Mouse (Mus musculus) stomach, embryonic 16.5 days (tissue): ENCODE data around the gene Ppm1h. TPM values are rescaled to one million over a fixed set of nuclear protein-coding genes. Genes with fewer than 3 reads are reported as not detected.
A peak's percentile ranks its signal among the peaks of the same experiment; 100 is the strongest.

Source experiments
- ATAC-seq: fragments of 200-750 bp; cut with Nextera tagmentation; 2 replicates; pipeline ENCODE4 v1.8.0; 2017; ENCODE audit warnings: moderate number of reproducible peaks, moderate TSS enrichment; ENCODE audit not compliant: insufficient read depth, low FRiP score
- H3K27ac ChIP-seq: fragments of 300-500 bp; sonication (generic); 2 replicates; pipeline ENCODE4 v1.5.1; 2014; ENCODE audit warnings: low read length
- H3K27me3 ChIP-seq: fragments of 300-500 bp; sonication (generic); 2 replicates; pipeline ENCODE4 v1.6.1; 2014; ENCODE audit warnings: low read length, control low read depth, mixed read lengths; ENCODE audit not compliant: control insufficient read depth, insufficient read depth
- H3K36me3 ChIP-seq: fragments of 300-500 bp; sonication (generic); 2 replicates; pipeline ENCODE4 v1.6.1; 2014; ENCODE audit warnings: low read length; ENCODE audit not compliant: control insufficient read depth, insufficient read depth
- H3K4me1 ChIP-seq: fragments of 300-500 bp; sonication (generic); 2 replicates; pipeline ENCODE4 v1.6.1; 2014; ENCODE audit warnings: low read length, control low read depth, mixed read lengths; ENCODE audit not compliant: control insufficient read depth, insufficient read depth
- H3K4me2 ChIP-seq: fragments of 300-500 bp; sonication (generic); 2 replicates; pipeline ENCODE4 v1.6.1; 2014; ENCODE audit warnings: low read depth, low read length, mixed read lengths
- H3K4me3 ChIP-seq: fragments of 300-500 bp; sonication (generic); replicated peaks from 2 replicates; pipeline ENCODE4 v1.5.1; 2014; ENCODE audit warnings: mild to moderate bottlenecking, low read length
- H3K9ac ChIP-seq: fragments of 300-500 bp; sonication (generic); 2 replicates; pipeline ENCODE4 v1.6.1; 2014; ENCODE audit warnings: low read length
- H3K9me3 ChIP-seq: fragments of 300-500 bp; sonication (generic); replicated peaks from 2 replicates; pipeline ENCODE4 v1.6.1; 2016; ENCODE audit warnings: low read length, control low read depth; ENCODE audit not compliant: control insufficient read depth
- WGBS: fragments of 180-500 bp; shearing (Covaris S2); extraction: QIAGEN DNeasy Blood & Tissue Kit; methylation state at CpG from one replicate; pipeline ENCODE4 v1.1.7; 2014; 5-methylcytosine and 5-hydroxymethylcytosine counted together
- polyA plus RNA-seq: library from polyadenylated mRNA; unstranded; fragments of >200 nt; fragmentation: Nextera tagmentation; extraction: Ambion mirVana; gene quantifications from 2 replicates; pipeline ENCODE4 v1.2.1, GENCODE M21; 2015

Ppm1h gene
- polyA plus RNA-seq, 1 experiment from 2014 or later = 10.3 TPM

GRCm38 (mm10) chr10:122779351-122779750 lies 100.8 kb downstream of the Ppm1h start:
- WGBS = 49% methylated on average over 12 of the region's 12 CpGs
- ATAC-seq = no peak

DNA sequence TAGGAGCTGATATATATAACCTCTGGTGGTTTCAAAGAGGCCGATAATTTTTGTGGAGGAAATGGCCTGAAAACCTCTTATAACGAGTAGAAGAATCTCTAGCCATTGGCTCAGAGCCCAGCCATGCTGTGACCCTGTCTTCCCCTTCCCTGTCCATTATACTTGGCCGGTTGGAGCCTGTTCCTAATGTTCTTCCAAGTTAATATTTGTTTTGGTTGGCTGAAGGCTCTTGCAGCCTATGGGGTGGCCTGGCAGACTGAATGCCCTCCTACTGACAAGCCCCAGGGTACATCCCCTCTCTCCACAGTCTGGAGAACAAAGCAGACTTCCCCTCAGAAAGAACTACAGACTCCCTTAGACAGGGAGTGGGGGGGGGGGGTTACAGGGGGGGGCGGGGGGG lies 104.2 kb downstream of the Ppm1h start:
- peak; percentile 91 for ATAC-seq
- H3K27ac ChIP-seq = no peak overlapping the region

More at GRCm38 (mm10) chr10:122779351-122779750, 100.8 kb downstream of the Ppm1h start:
- H3K36me3 ChIP-seq = no peaks in the 10 kb centered on the region
- no peaks in the 10 kb centered on the region for H3K27me3 ChIP-seq
- H3K9me3 ChIP-seq = no peaks in the 10 kb centered on the region
- H3K4me3 ChIP-seq = no peak overlapping the region
- peaks cover 6% of the 10 kb centered on the region for H3K4me1 ChIP-seq
- H3K4me2 ChIP-seq = no peak overlapping the region
- no peak overlapping the region for H3K27ac ChIP-seq
- no peak overlapping the region for H3K9ac ChIP-seq

DNA sequence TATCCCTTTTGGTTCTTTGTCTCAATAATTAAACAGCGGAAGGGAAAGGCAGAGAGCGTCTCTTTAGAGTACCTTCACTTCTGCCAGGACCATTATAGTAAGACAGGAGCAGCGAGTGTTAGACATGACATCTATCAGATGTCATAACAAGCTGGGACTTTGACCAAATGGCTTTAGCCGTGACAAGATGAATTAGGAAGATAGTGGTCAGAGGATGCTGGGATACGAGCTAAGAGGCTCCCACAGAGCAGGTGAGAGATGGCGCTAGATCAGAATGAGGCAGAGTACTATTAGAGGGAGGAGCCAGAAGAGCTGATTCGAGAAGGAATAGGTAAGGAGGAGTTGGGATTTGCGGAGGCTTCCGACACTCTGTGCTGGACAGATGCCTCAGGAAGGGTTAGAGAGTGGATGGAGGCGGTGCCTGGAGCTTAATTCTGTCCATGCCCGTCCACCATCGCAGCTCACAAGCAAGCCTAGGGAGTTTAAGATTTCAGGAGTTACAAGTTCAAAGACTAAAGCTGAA lies 111.1 kb downstream of the Ppm1h start:
- 48% methylated on average over 12 of the region's 12 CpGs for WGBS
- Histone ChIP-seq H3K9ac (no peak overlapping the region), H3K27ac (no peak overlapping the region), H3K27me3 (no peaks in the 10 kb centered on the region), H3K4me2 (no peak overlapping the region), H3K4me3 (no peak overlapping the region), H3K36me3 (no peaks in the 10 kb centered on the region), H3K4me1 (peaks cover 8% of the 10 kb centered on the region), H3K9me3 (no peaks in the 10 kb centered on the region)
- no peak for ATAC-seq

More for the DNA sequence above, 104.2 kb downstream of the Ppm1h start:
- WGBS = 19% methylated on average over 4 of the region's 4 CpGs
- Histone ChIP-seq H3K4me1 (peaks cover 6% of the 10 kb centered on the region), H3K9ac (no peak overlapping the region), H3K36me3 (no peaks in the 10 kb centered on the region), H3K4me3 (no peak overlapping the region), H3K4me2 (no peak overlapping the region), H3K9me3 (no peaks in the 10 kb centered on the region), H3K27me3 (no peaks in the 10 kb centered on the region)

DNA sequence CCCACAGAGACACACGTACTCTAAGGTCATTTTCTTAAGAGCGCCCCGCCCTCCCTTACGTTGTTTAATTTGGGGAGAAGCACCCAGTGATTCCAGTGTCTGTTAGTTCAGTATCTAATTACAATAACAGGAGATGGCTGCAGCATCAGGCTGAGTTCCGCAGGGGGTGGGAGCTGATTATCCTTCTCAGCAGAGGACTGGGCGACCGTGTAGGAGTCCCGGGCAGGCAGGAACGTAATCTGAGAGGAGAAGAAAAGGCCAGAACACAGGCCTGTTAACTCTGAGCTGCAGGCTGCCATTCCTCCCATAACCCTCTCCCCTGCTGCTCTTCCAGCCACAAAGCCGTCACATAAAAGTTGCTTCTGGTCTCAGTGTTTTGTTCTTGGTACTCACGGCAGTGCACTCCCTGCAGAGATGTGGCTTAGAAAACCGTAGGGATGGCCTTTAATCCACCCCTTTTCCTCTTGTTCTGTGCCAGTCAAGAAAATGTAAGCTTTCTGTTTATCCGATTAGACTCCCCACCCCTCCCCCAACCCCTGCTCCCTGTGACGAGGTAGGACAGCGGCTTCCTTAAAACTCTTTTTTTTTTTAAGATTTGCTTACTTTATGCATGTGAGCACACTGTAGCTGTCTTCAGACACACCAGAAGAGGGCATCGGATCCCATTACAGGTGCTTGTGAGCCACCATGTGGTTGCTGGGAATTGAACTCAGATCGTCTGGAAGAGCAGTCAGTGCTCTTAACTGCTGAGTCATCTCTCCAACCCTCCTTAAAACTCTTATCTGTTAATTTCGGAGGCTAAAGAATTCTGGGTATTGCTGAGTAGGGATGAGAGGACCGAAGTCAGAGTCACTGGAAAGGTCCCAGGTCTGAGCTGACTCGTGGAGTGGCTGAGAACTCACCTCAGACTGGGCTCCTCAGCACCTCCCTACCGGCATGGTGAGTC lies 113.7 kb downstream of the Ppm1h start:
- H3K27me3 ChIP-seq = no peaks in the 10 kb centered on the region
- no peak for ATAC-seq
- peak overlapping the region; percentile 22 for H3K4me3 ChIP-seq
- 12% methylated on average over 21 of the region's 21 CpGs for WGBS
- peaks cover 9% of the 10 kb centered on the region for H3K4me1 ChIP-seq
- H3K27ac ChIP-seq = no peak overlapping the region
- H3K36me3 ChIP-seq = no peaks in the 10 kb centered on the region
- H3K4me2 ChIP-seq = peak overlapping the region; percentile 49
- H3K9me3 ChIP-seq = no peaks in the 10 kb centered on the region
- H3K9ac ChIP-seq = peak overlapping the region; percentile 63

- 75% methylated on average over 11 of the region's 11 CpGs for WGBS
- H3K4me2 ChIP-seq = no peak overlapping the region
- H3K36me3 ChIP-seq = no peaks in the 10 kb centered on the region
- peaks cover 9% of the 10 kb centered on the region for H3K4me1 ChIP-seq
- no peak overlapping the region for H3K27ac ChIP-seq
- H3K9ac ChIP-seq = no peak overlapping the region
- no peak for ATAC-seq
- no peak overlapping the region for H3K4me3 ChIP-seq
- no peaks in the 10 kb centered on the region for H3K27me3 ChIP-seq
- no peaks in the 10 kb centered on the region for H3K9me3 ChIP-seq
Measured at GRCm38 (mm10) chr10:122793193-122793592, 114.6 kb downstream of the Ppm1h start.

- H3K9me3 ChIP-seq = no peaks in the 10 kb centered on the region
- peak overlapping the region; percentile 74 for H3K27ac ChIP-seq
- peak overlapping the region; percentile 26 for H3K4me3 ChIP-seq
- peak overlapping the region; percentile 37 for H3K4me2 ChIP-seq
- peaks cover 9% of the 10 kb centered on the region for H3K4me1 ChIP-seq
- WGBS = 31% methylated on average over 20 of the region's 20 CpGs
- H3K9ac ChIP-seq = peak overlapping the region; percentile 60
- H3K27me3 ChIP-seq = no peaks in the 10 kb centered on the region
- ATAC-seq = peak; percentile 68; the same call in 1 of the 2 replicates
- H3K36me3 ChIP-seq = no peaks in the 10 kb centered on the region
Measured at GRCm38 (mm10) chr10:122794187-122794850, 115.8 kb downstream of the Ppm1h start.

- H3K27ac ChIP-seq = no peak overlapping the region
- H3K27me3 ChIP-seq = no peaks in the 10 kb centered on the region
- no peak for ATAC-seq
- H3K36me3 ChIP-seq = no peaks in the 10 kb centered on the region
- no peak overlapping the region for H3K4me3 ChIP-seq
- H3K9ac ChIP-seq = no peak overlapping the region
- peaks cover 8% of the 10 kb centered on the region for H3K4me1 ChIP-seq
- no peaks in the 10 kb centered on the region for H3K9me3 ChIP-seq
- no peak overlapping the region for H3K4me2 ChIP-seq
- WGBS = 76% methylated on average over 6 of the region's 6 CpGs
Measured at GRCm38 (mm10) chr10:122797955-122798354, 119.4 kb downstream of the Ppm1h start.

- no peak overlapping the region for H3K9ac ChIP-seq
- H3K9me3 ChIP-seq = 0 out of 2 replicates have a peak, but pooled peaks cover 6% of the 10 kb centered on the region
- ATAC-seq = no peak
- no peaks in the 10 kb centered on the region for H3K27me3 ChIP-seq
- no peak overlapping the region for H3K27ac ChIP-seq
- no peak overlapping the region for H3K4me2 ChIP-seq
- H3K4me1 ChIP-seq = peaks cover 6% of the 10 kb centered on the region; the same call in 1 of the 2 replicates
- 72% methylated on average over 19 of the region's 19 CpGs for WGBS
- H3K4me3 ChIP-seq = no peak overlapping the region
- H3K36me3 ChIP-seq = no peaks in the 10 kb centered on the region
Measured at GRCm38 (mm10) chr10:122800003-122800731, 121.6 kb downstream of the Ppm1h start.
